Mouse (Mus musculus) forebrain, embryonic 16.5 days (tissue): ENCODE measurements around the gene Gm364. TPM values are rescaled to one million over a fixed set of nuclear protein-coding genes. Genes with fewer than 3 reads are reported as not detected.

Source experiments
- ATAC-seq: fragments of 200-750 bp; cut with Nextera tagmentation; 2 replicates; pipeline ENCODE4 v1.8.0; 2017; ENCODE audit warnings: mild to moderate bottlenecking, moderate library complexity
- H3K27ac ChIP-seq: fragments of 300-500 bp; sonication (generic); 2 replicates; pipeline ENCODE4 v1.5.1; 2014; ENCODE audit warnings: low read length, control low read depth
- H3K27me3 ChIP-seq: fragments of 300-500 bp; sonication (generic); replicated peaks from 2 replicates; pipeline ENCODE4 v1.6.1; 2014; ENCODE audit warnings: low read length; ENCODE audit not compliant: control insufficient read depth, insufficient read depth
- H3K36me3 ChIP-seq: fragments of 300-500 bp; sonication (generic); 2 replicates; pipeline ENCODE4 v1.6.1; 2014; ENCODE audit not compliant: control insufficient read depth, insufficient read depth
- H3K4me1 ChIP-seq: fragments of 300-500 bp; sonication (generic); replicated peaks from 2 replicates; pipeline ENCODE4 v1.6.1; 2014; ENCODE audit warnings: low read length; ENCODE audit not compliant: control insufficient read depth, insufficient read depth
- H3K4me2 ChIP-seq: fragments of 300-500 bp; sonication (generic); 2 replicates; pipeline ENCODE4 v1.6.1; 2014; ENCODE audit warnings: mild to moderate bottlenecking, low read length, control low read depth
- H3K4me3 ChIP-seq: fragments of 300-500 bp; sonication (generic); replicated peaks from 2 replicates; pipeline ENCODE4 v1.5.1; 2014; ENCODE audit warnings: mild to moderate bottlenecking, low read length, control low read depth
- H3K9ac ChIP-seq: fragments of 300-500 bp; sonication (generic); replicated peaks from 2 replicates; pipeline ENCODE4 v1.6.1; 2014; ENCODE audit warnings: low read depth, low read length, control low read depth
- H3K9me3 ChIP-seq: fragments of 300-500 bp; sonication (generic); 2 replicates; pipeline ENCODE4 v1.6.1; 2016; ENCODE audit warnings: low read length; ENCODE audit not compliant: control insufficient read depth
- WGBS: fragments of 180-500 bp; shearing (Covaris S2); extraction: QIAGEN DNeasy Blood & Tissue Kit; methylation state at CpG from one replicate; pipeline ENCODE4 v1.1.7; 2014; 5-methylcytosine and 5-hydroxymethylcytosine counted together
- polyA plus RNA-seq: library from polyadenylated mRNA; unstranded; fragments of >200 nt; fragmentation: Nextera tagmentation; extraction: Ambion mirVana; gene quantifications from 2 replicates; pipeline ENCODE4 v1.2.1, GENCODE M21; 2015

The Gm364 gene
- polyA plus RNA-seq = not detected in 2 replicates

GRCm38 (mm10) chrX:57408769-57409168 lies at the start of gene Gm364:
Gene Gm364 (plus strand): TSS chrX:57409154.
- no peak within 1 kb of the TSS for H3K4me3 ChIP-seq
- H3K9me3 ChIP-seq = no peaks in the 10 kb centered on the region
- no peaks in the 10 kb centered on the region for H3K27me3 ChIP-seq
- ATAC-seq = no peak
- no peak within 1 kb of the TSS for H3K27ac ChIP-seq
- H3K4me2 ChIP-seq = no peak within 1 kb of the TSS
- H3K9ac ChIP-seq = no peak within 1 kb of the TSS
- 89% methylated on average over 12 of the region's 12 CpGs for WGBS
- H3K36me3 ChIP-seq = no peaks in the 10 kb centered on the region
- no peaks in the 10 kb centered on the region for H3K4me1 ChIP-seq

GRCm38 (mm10) chrX:57359316-57359715 lies 49.6 kb upstream of the Gm364 start:
- H3K4me2 ChIP-seq = no peak overlapping the region
- no peak for ATAC-seq
- WGBS = 59% methylated on average over 1 of the region's 1 CpGs
- no peaks in the 10 kb centered on the region for H3K4me1 ChIP-seq
- H3K4me3 ChIP-seq = no peak overlapping the region
- no peaks in the 10 kb centered on the region for H3K27me3 ChIP-seq
- no peak overlapping the region for H3K9ac ChIP-seq
- no peaks in the 10 kb centered on the region for H3K9me3 ChIP-seq
- no peak overlapping the region for H3K27ac ChIP-seq
- H3K36me3 ChIP-seq = no peaks in the 10 kb centered on the region

GRCm38 (mm10) chrX:57364891-57365569 lies 43.9 kb upstream of the Gm364 start:
- Histone ChIP-seq H3K4me3 (no peak overlapping the region), H3K4me1 (no peaks in the 10 kb centered on the region), H3K9me3 (no peaks in the 10 kb centered on the region), H3K27me3 (no peaks in the 10 kb centered on the region), H3K9ac (no peak overlapping the region), H3K36me3 (no peaks in the 10 kb centered on the region), H3K27ac (no peak overlapping the region), H3K4me2 (no peak overlapping the region)
- WGBS = 72% methylated on average over 2 of the region's 2 CpGs
- ATAC-seq = no peak

GRCm38 (mm10) chrX:57372965-57373364 lies 36.0 kb upstream of the Gm364 start:
- Histone ChIP-seq H3K27me3 (no peaks in the 10 kb centered on the region), H3K4me3 (no peak overlapping the region), H3K9me3 (no peaks in the 10 kb centered on the region), H3K27ac (no peak overlapping the region), H3K9ac (no peak overlapping the region), H3K36me3 (no peaks in the 10 kb centered on the region; the same call in 1 of the 2 replicates), H3K4me1 (no peaks in the 10 kb centered on the region), H3K4me2 (no peak overlapping the region)
- 79% methylated on average over 4 of the region's 4 CpGs for WGBS
- no peak for ATAC-seq

- no peak overlapping the region for H3K27ac ChIP-seq
- H3K4me3 ChIP-seq = no peak overlapping the region
- WGBS = 97% methylated on average over 2 of the region's 2 CpGs
- H3K4me1 ChIP-seq = no peaks in the 10 kb centered on the region
- H3K27me3 ChIP-seq = no peaks in the 10 kb centered on the region
- H3K9ac ChIP-seq = no peak overlapping the region
- no peak overlapping the region for H3K4me2 ChIP-seq
- ATAC-seq = no peak
- H3K9me3 ChIP-seq = no peaks in the 10 kb centered on the region
- H3K36me3 ChIP-seq = no peaks in the 10 kb centered on the region; the same call in 1 of the 2 replicates
Observed at GRCm38 (mm10) chrX:57373543-57373942, 35.4 kb upstream of the Gm364 start.

- Histone ChIP-seq H3K9ac (no peak overlapping the region), H3K27ac (no peak overlapping the region), H3K36me3 (peaks cover 3% of the 10 kb centered on the region; the same call in 1 of the 2 replicates), H3K4me2 (no peak overlapping the region), H3K4me3 (no peak overlapping the region), H3K9me3 (no peaks in the 10 kb centered on the region), H3K4me1 (no peaks in the 10 kb centered on the region), H3K27me3 (no peaks in the 10 kb centered on the region)
- WGBS = 85% methylated on average over 2 of the region's 2 CpGs
- no peak for ATAC-seq
Observed at GRCm38 (mm10) chrX:57374029-57374428, 34.9 kb upstream of the Gm364 start.

- no peak overlapping the region for H3K9ac ChIP-seq
- H3K4me2 ChIP-seq = no peak overlapping the region
- no peak for ATAC-seq
- H3K4me1 ChIP-seq = no peaks in the 10 kb centered on the region
- no peak overlapping the region for H3K4me3 ChIP-seq
- H3K36me3 ChIP-seq = peaks cover 3% of the 10 kb centered on the region; the same call in 1 of the 2 replicates
- WGBS = 75% methylated on average over 3 of the region's 3 CpGs
- no peak overlapping the region for H3K27ac ChIP-seq
- no peaks in the 10 kb centered on the region for H3K9me3 ChIP-seq
- no peaks in the 10 kb centered on the region for H3K27me3 ChIP-seq
Observed at GRCm38 (mm10) chrX:57377096-57377495, 31.9 kb upstream of the Gm364 start.

GRCm38 (mm10) chrX:57378579-57378978 lies 30.4 kb upstream of the Gm364 start:
- no peaks in the 10 kb centered on the region for H3K9me3 ChIP-seq
- no peak overlapping the region for H3K9ac ChIP-seq
- peaks cover 6% of the 10 kb centered on the region; the same call in 1 of the 2 replicates for H3K36me3 ChIP-seq
- H3K4me2 ChIP-seq = no peak overlapping the region
- no peaks in the 10 kb centered on the region for H3K4me1 ChIP-seq
- WGBS = 89% methylated on average over 3 of the region's 3 CpGs
- H3K27ac ChIP-seq = no peak overlapping the region
- no peak overlapping the region for H3K4me3 ChIP-seq
- ATAC-seq = no peak
- no peaks in the 10 kb centered on the region for H3K27me3 ChIP-seq

GRCm38 (mm10) chrX:57380915-57381314 lies 28.0 kb upstream of the Gm364 start:
- ATAC-seq = peak; percentile 25; the same call in 1 of the 2 replicates
- WGBS = 49% methylated on average over 5 of the region's 5 CpGs

More at GRCm38 (mm10) chrX:57380915-57381314, 28.0 kb upstream of the Gm364 start:
- Histone ChIP-seq H3K27ac (no peak overlapping the region), H3K9ac (no peak overlapping the region), H3K4me2 (no peak overlapping the region), H3K36me3 (peaks cover 6% of the 10 kb centered on the region; the same call in 1 of the 2 replicates), H3K4me1 (no peaks in the 10 kb centered on the region), H3K9me3 (no peaks in the 10 kb centered on the region), H3K27me3 (no peaks in the 10 kb centered on the region), H3K4me3 (no peak overlapping the region)
